Mouse (Mus musculus): ENCODE measurements at regions not wholly inside any gene's neighbourhood (a gene's known extent, or its start where the extent isn't known, plus 50 kb on each side); places are given as distances from the start of the nearest gene placed in this dataset.

GRCm38 (mm10) chr3:51151104-51151503, 73.1 kb upstream of the Noct start:
- TF ChIP-seq CTCF (IDR thresholded peaks at IDR 0.05; ENCODE audit: control insufficient read depth, insufficient read depth, insufficient read length) (no peak), MAX (IDR thresholded peaks at IDR 0.05) (no peak)
